Mouse (Mus musculus) cerebellum, adult 2 months (tissue): ENCODE results near the gene Dst.

Experiments used
- CTCF ChIP-seq: fragments of 200-500 bp; IDR thresholded peaks from 2 replicates; pipeline ENCODE4 v1.5.1; 2011; ENCODE audit warnings: low read depth, mild to moderate bottlenecking, control low read depth, low read length, moderate library complexity, borderline replicate concordance; ENCODE audit not compliant: insufficient read depth
- POLR2A ChIP-seq: fragments of 200-500 bp; IDR thresholded peaks from 2 replicates; pipeline ENCODE4 v1.6.1; 2011; ENCODE audit warnings: low read length, control low read depth, borderline replicate concordance; ENCODE audit not compliant: insufficient read depth

- no peak for TF ChIP-seq CTCF
- TF ChIP-seq POLR2A: no peak
These were observed 24.9 kb downstream of the Dst start for GRCm38 (mm10) chr1:33932845-33933499.
